Mouse (Mus musculus): ENCODE data around the gene Brpf3. TPM values are rescaled to one million over a fixed set of nuclear protein-coding genes. Genes with fewer than 3 reads are reported as not detected.
"Not testable (repeated sequence)": the region's sequence is repeated elsewhere in the genome, so short reads cannot be mapped to it uniquely, and the experiment has no call there.

The Brpf3 gene
- polyA plus RNA-seq, 2 experiments: 48.6 to 98.3 TPM

- Histone ChIP-seq H3K27me3 (ENCODE audit: control insufficient read depth, insufficient read depth, low read length) (no peaks in the 10 kb centered on the region), H3K4me3 (ENCODE audit: insufficient read depth in 1 of 2, low read depth in 2 of 2, low read length in 2 of 2) (no peak overlapping the region), H3K4me2 (ENCODE audit: low read depth) (no peak overlapping the region), H3K9ac (replicated peaks) (no peak overlapping the region), H3K27ac (no peak overlapping the region), H3K36me3 (replicated peaks; ENCODE audit: control insufficient read depth, insufficient read depth, low read depth) (peaks cover 98% of the 10 kb centered on the region), H3K9me3 (ENCODE audit: control insufficient read depth, low read length) (no peaks in the 10 kb centered on the region), H3K4me1 (replicated peaks; ENCODE audit: control insufficient read depth in 2 of 2, insufficient read depth in 2 of 2, low read length in 1 of 2) (peaks cover 10 to 23% of the 10 kb centered on the region in 2 experiments)
- TF ChIP-seq CTCF (IDR thresholded peaks at IDR 0.05; ENCODE audit: low read depth): no peak
- TF ChIP-seq EP300 (IDR thresholded peaks at IDR 0.05; ENCODE audit: low read depth): no peak
- ATAC-seq (ENCODE audit: insufficient read depth) (no peak), DNase-seq (ENCODE audit: low read depth in 3 of 3, low spot score in 3 of 3) (no peak)
- 89% methylated on average over 18 of the region's 18 CpGs for WGBS (ENCODE audit: insufficient replicate concordance)
Measured at GRCm38 (mm10) chr17:28814529-28815097, 13.7 kb downstream of the Brpf3 start.

- ATAC-seq (ENCODE audit: insufficient read depth): no peak
- H3K27me3 ChIP-seq (ENCODE audit: control insufficient read depth, insufficient read depth, low read length): no peaks in the 10 kb centered on the region
- WGBS (ENCODE audit: insufficient replicate concordance): 63% methylated on average over 10 of the region's 10 CpGs
- H3K27ac ChIP-seq: no peak overlapping the region
- H3K4me1 ChIP-seq (replicated peaks; ENCODE audit: control insufficient read depth in 2 of 2, insufficient read depth in 2 of 2, low read length in 1 of 2): peaks cover 1 to 14% of the 10 kb centered on the region in 2 experiments; a peak in 3 of 4 replicates
- TF ChIP-seq CTCF (IDR thresholded peaks at IDR 0.05; ENCODE audit: low read depth) (no peak), EP300 (IDR thresholded peaks at IDR 0.05; ENCODE audit: low read depth) (no peak)
- no peak overlapping the region for H3K9ac ChIP-seq (replicated peaks)
- H3K9me3 ChIP-seq (ENCODE audit: control insufficient read depth, low read length): no peaks in the 10 kb centered on the region
- peaks cover 98% of the 10 kb centered on the region for H3K36me3 ChIP-seq (replicated peaks; ENCODE audit: control insufficient read depth, insufficient read depth, low read depth)
- DNase-seq (ENCODE audit: low read depth in 3 of 3, low spot score in 3 of 3): no peak
- no peak overlapping the region for H3K4me2 ChIP-seq (ENCODE audit: low read depth)
- H3K4me3 ChIP-seq (ENCODE audit: insufficient read depth in 1 of 2, low read depth in 2 of 2, low read length in 2 of 2): no peak overlapping the region
Measured at GRCm38 (mm10) chr17:28815384-28816004, 14.6 kb downstream of the Brpf3 start.

- not testable (repeated sequence) for H3K27ac ChIP-seq; H3K27me3 ChIP-seq (ENCODE audit: control insufficient read depth, insufficient read depth, low read length); DNase-seq (ENCODE audit: low read depth in 3 of 3, low spot score in 3 of 3); H3K4me1 ChIP-seq (replicated peaks; ENCODE audit: control insufficient read depth in 2 of 2, insufficient read depth in 2 of 2, low read length in 1 of 2); ATAC-seq (ENCODE audit: insufficient read depth); H3K4me2 ChIP-seq (ENCODE audit: low read depth); H3K4me3 ChIP-seq (ENCODE audit: insufficient read depth in 1 of 2, low read depth in 2 of 2, low read length in 2 of 2); H3K9ac ChIP-seq (replicated peaks); H3K9me3 ChIP-seq (ENCODE audit: control insufficient read depth, low read length)
- peaks cover 98% of the 10 kb centered on the region for H3K36me3 ChIP-seq (replicated peaks; ENCODE audit: control insufficient read depth, insufficient read depth, low read depth)
- 85% methylated on average over 10 of the region's 10 CpGs for WGBS (ENCODE audit: insufficient replicate concordance)
Measured at GRCm38 (mm10) chr17:28816326-28816725, 15.4 kb downstream of the Brpf3 start.

- peaks cover 1 to 8% of the 10 kb centered on the region in 2 experiments for H3K4me1 ChIP-seq (replicated peaks; ENCODE audit: control insufficient read depth in 2 of 2, insufficient read depth in 2 of 2, low read length in 1 of 2)
- no peaks in the 10 kb centered on the region for H3K27me3 ChIP-seq (ENCODE audit: control insufficient read depth, insufficient read depth, low read length)
- H3K27ac ChIP-seq: no peak overlapping the region
- H3K36me3 ChIP-seq (replicated peaks; ENCODE audit: control insufficient read depth, insufficient read depth, low read depth): peaks cover 98% of the 10 kb centered on the region
- ATAC-seq (ENCODE audit: insufficient read depth) (no peak), DNase-seq (ENCODE audit: low read depth in 3 of 3, low spot score in 3 of 3) (no peak)
- 90% methylated on average over 25 of the region's 25 CpGs for WGBS (ENCODE audit: insufficient replicate concordance)
- H3K9me3 ChIP-seq (ENCODE audit: control insufficient read depth, low read length): no peaks in the 10 kb centered on the region
- no peak overlapping the region for H3K4me3 ChIP-seq (ENCODE audit: insufficient read depth in 1 of 2, low read depth in 2 of 2, low read length in 2 of 2)
- TF ChIP-seq EP300 (IDR thresholded peaks at IDR 0.05; ENCODE audit: low read depth) (no peak), CTCF (IDR thresholded peaks at IDR 0.05; ENCODE audit: low read depth) (no peak)
- H3K9ac ChIP-seq (replicated peaks): no peak overlapping the region
- H3K4me2 ChIP-seq (ENCODE audit: low read depth): no peak overlapping the region
Measured at GRCm38 (mm10) chr17:28816875-28817811, 16.3 kb downstream of the Brpf3 start.

- no peak for TF ChIP-seq CTCF (IDR thresholded peaks at IDR 0.05; ENCODE audit: low read depth)
- no peak for TF ChIP-seq EP300 (IDR thresholded peaks at IDR 0.05; ENCODE audit: low read depth)
- ATAC-seq (ENCODE audit: insufficient read depth) (no peak), DNase-seq (ENCODE audit: low read depth in 3 of 3, low spot score in 3 of 3) (no peak)
- no peaks in the 10 kb centered on the region for H3K27me3 ChIP-seq (ENCODE audit: control insufficient read depth, insufficient read depth, low read length)
- peak overlapping the region; percentile 33; the same call in 1 of the 2 replicates for H3K27ac ChIP-seq
- H3K36me3 ChIP-seq (replicated peaks; ENCODE audit: control insufficient read depth, insufficient read depth, low read depth): peaks cover 92% of the 10 kb centered on the region
- H3K4me3 ChIP-seq (ENCODE audit: insufficient read depth in 1 of 2, low read depth in 2 of 2, low read length in 2 of 2): no peak overlapping the region
- no peak overlapping the region for H3K4me2 ChIP-seq (ENCODE audit: low read depth)
- 85% methylated on average over 2 of the region's 2 CpGs for WGBS (ENCODE audit: insufficient replicate concordance)
- H3K9ac ChIP-seq (replicated peaks): 0 out of 2 replicates have a peak overlapping the region, but pooled peaks have one; percentile 23
- H3K4me1 ChIP-seq (replicated peaks; ENCODE audit: control insufficient read depth in 2 of 2, insufficient read depth in 2 of 2, low read length in 1 of 2): peaks cover 28 to 33% of the 10 kb centered on the region in 2 experiments
- no peaks in the 10 kb centered on the region for H3K9me3 ChIP-seq (ENCODE audit: control insufficient read depth, low read length)
Measured at GRCm38 (mm10) chr17:28820189-28820588, 19.3 kb downstream of the Brpf3 start.

Data from liver, embryonic 14.5 days (tissue).